Mouse (Mus musculus) myocyte (in vitro differentiated cells): Measurements from ENCODE around the gene Micu1. TPM values are rescaled to one million over a fixed set of nuclear protein-coding genes. Genes with fewer than 3 reads are reported as not detected.

ENCODE experiments used
- H3K27me3 ChIP-seq: one replicate; pipeline ENCODE4 v1.6.1; 2011; ENCODE audit not compliant: control insufficient read depth, insufficient read depth, insufficient read length
- H3K36me3 ChIP-seq: one replicate; pipeline ENCODE4 v1.6.1; 2011; ENCODE audit not compliant: control insufficient read depth, insufficient read depth
- H3K4me2 ChIP-seq: one replicate; pipeline ENCODE4 v1.6.1; 2011; ENCODE audit warnings: low read depth, control low read depth
- H3K4me3 ChIP-seq: one replicate; pipeline ENCODE4 v1.5.1; 2011; ENCODE audit warnings: mild to moderate bottlenecking, control low read depth, moderate library complexity
- H3K79me2 ChIP-seq: one replicate; pipeline ENCODE4 v1.6.1; 2011; ENCODE audit not compliant: control insufficient read depth, insufficient read depth
- H3ac ChIP-seq: one replicate; pipeline ENCODE4 v1.6.1; 2011; ENCODE audit not compliant: control insufficient read depth, insufficient read length
- CEBPB ChIP-seq: IDR thresholded peaks from 2 replicates; pipeline ENCODE4 v1.6.1; 2011; ENCODE audit warnings: mild to moderate bottlenecking, moderate library complexity; ENCODE audit not compliant: poor library complexity, insufficient read depth, severe bottlenecking
- E2F4 ChIP-seq: IDR thresholded peaks from one replicate; pipeline ENCODE4 v1.6.1; 2011; ENCODE audit warnings: mild to moderate bottlenecking, control low read depth, moderate library complexity; ENCODE audit not compliant: insufficient read depth
- MAX ChIP-seq: IDR thresholded peaks from one replicate; pipeline ENCODE4 v1.6.1; 2011; ENCODE audit warnings: low read depth, mild to moderate bottlenecking, control low read depth
- MYOD1 ChIP-seq, 3 experiments: IDR thresholded peaks; one replicate each; pipeline ENCODE4 v1.6.1; 2011; ENCODE audit warnings: control low read depth in 2 of 3, low read depth in 2 of 3, mild to moderate bottlenecking in 2 of 3, moderate library complexity in 1 of 3; ENCODE audit not compliant: insufficient read length in 2 of 3, control insufficient read depth in 1 of 3
- MYOG ChIP-seq, 3 experiments: IDR thresholded peaks; one replicate each; pipeline ENCODE4 v1.6.1; 2011; ENCODE audit warnings: control low read depth in 2 of 3, low read depth in 2 of 3, mild to moderate bottlenecking in 2 of 3; ENCODE audit not compliant: insufficient read length in 2 of 3, control insufficient read depth in 1 of 3, insufficient read depth in 1 of 3
- POLR2A ChIP-seq: IDR thresholded peaks from one replicate; pipeline ENCODE4 v1.6.1; 2011; ENCODE audit warnings: low read depth, mild to moderate bottlenecking, control low read depth, moderate library complexity; ENCODE audit not compliant: insufficient read length
- POLR2AphosphoS2 ChIP-seq: IDR thresholded peaks from one replicate; pipeline ENCODE4 v1.6.1; 2011; ENCODE audit warnings: low read depth, control low read depth; ENCODE audit not compliant: insufficient read length
- REST ChIP-seq: IDR thresholded peaks from one replicate; pipeline ENCODE4 v1.6.1; 2011; ENCODE audit warnings: mild to moderate bottlenecking, control low read depth, moderate library complexity; ENCODE audit not compliant: insufficient read depth, insufficient read length
- SRF ChIP-seq: IDR thresholded peaks from one replicate; pipeline ENCODE4 v1.6.1; 2011; ENCODE audit warnings: low read depth; ENCODE audit not compliant: control insufficient read depth, insufficient read length
- TCF12 ChIP-seq: IDR thresholded peaks from one replicate; pipeline ENCODE4 v1.6.1; 2011; ENCODE audit warnings: mild to moderate bottlenecking, control low read depth; ENCODE audit not compliant: poor library complexity, insufficient read depth, severe bottlenecking
- TCF3 ChIP-seq: IDR thresholded peaks from one replicate; pipeline ENCODE4 v1.6.1; 2011; ENCODE audit warnings: low read depth, control low read depth; ENCODE audit not compliant: insufficient read length
- USF1 ChIP-seq: IDR thresholded peaks from one replicate; pipeline ENCODE4 v1.6.1; 2011; ENCODE audit warnings: low read depth, mild to moderate bottlenecking, control low read depth, moderate library complexity
- polyA plus RNA-seq: library from polyadenylated mRNA; unstranded; fragments of >200 nt; fragmentation: generic; extraction: Trizol; gene quantifications from one replicate; pipeline ENCODE4 v1.2.1, GENCODE M21; 2012; ENCODE audit warnings: missing spikeins

Gene Micu1
- polyA plus RNA-seq = 264 TPM

GRCm38 (mm10) chr10:59702207-59703032 lies at the start of gene Micu1:
Gene Micu1, plus strand, starts transcription at chr10:59702477.
- H3K27me3 ChIP-seq = no peaks in the 10 kb centered on the region
- TF ChIP-seq CEBPB (no peak), E2F4 (peak; percentile 47), MAX (no peak), POLR2A (peak; percentile 90), MYOG (IDR thresholded peaks at IDR 0.05; ENCODE audit: control insufficient read depth in 1 of 3, insufficient read depth in 1 of 3, insufficient read length in 2 of 3, low read depth in 2 of 3) (peak in 1 of 3 experiments; percentile 4), REST (no peak), POLR2AphosphoS2 (peak; percentile 90), USF1 (peak; percentile 92)
- H3K4me3 ChIP-seq = peak within 1 kb of the TSS; percentile 62
- H3K79me2 ChIP-seq = peaks cover 45% of the 10 kb centered on the region
- H3K4me2 ChIP-seq = peak within 1 kb of the TSS; percentile 76
- H3K36me3 ChIP-seq = no peaks in the 10 kb centered on the region
- H3ac ChIP-seq = peak within 1 kb of the TSS; percentile 48

DNA sequence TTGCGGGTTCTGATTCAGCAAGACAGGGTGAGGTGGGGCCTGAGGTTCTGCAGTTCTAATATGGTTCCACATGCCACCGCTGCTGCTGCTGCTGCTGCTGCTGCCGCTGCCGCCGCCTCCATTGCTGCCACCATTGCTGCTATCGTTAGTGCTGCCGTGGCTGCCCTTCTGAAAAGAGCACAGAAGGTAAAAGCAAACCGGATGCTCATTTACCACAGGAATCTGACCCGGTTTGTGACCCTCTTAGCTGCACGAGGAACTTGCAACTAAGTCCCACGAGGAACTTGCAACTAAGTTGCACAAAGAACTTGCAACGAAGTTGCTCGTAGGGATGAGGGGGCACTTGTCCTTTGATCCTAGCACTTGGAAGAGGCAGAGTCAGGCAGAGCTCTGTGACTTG lies 45.5 kb upstream of the Micu1 start:
- Histone ChIP-seq H3K4me3 (no peak overlapping the region), H3K79me2 (no peaks in the 10 kb centered on the region), H3K36me3 (no peaks in the 10 kb centered on the region), H3ac (no peak overlapping the region), H3K4me2 (no peak overlapping the region), H3K27me3 (no peaks in the 10 kb centered on the region)
- TF ChIP-seq SRF (no peak), TCF3 (no peak), POLR2AphosphoS2 (no peak), MAX (no peak)

DNA sequence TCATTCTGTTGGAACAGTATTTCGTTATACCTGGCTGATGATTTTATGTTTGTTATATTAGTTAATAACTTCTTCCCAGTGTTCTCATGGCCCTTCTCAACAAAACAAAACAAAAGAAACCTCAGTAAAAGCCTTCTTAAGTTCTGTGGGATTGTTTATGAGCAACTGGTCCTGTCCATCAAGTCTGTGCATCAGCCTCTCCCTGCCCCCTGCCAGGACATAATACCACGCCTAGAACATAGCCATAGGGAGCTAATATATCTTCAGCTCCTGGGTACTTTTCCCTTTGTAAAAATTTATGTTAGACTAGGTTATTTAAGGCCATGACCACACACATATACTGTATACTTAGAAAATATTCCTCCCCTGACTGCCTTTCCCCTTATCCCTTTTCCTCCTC lies 37.5 kb upstream of the Micu1 start:
- no peaks in the 10 kb centered on the region for H3K36me3 ChIP-seq
- no peaks in the 10 kb centered on the region for H3K27me3 ChIP-seq
- H3ac ChIP-seq = no peak overlapping the region
- no peak overlapping the region for H3K4me3 ChIP-seq
- H3K4me2 ChIP-seq = peak overlapping the region; percentile 68
- no peaks in the 10 kb centered on the region for H3K79me2 ChIP-seq
- peak; percentile 57 for TF ChIP-seq TCF12
- TF ChIP-seq TCF3 = no peak
- TF ChIP-seq MYOD1 (IDR thresholded peaks at IDR 0.05; ENCODE audit: control insufficient read depth in 1 of 3, insufficient read length in 2 of 3, low read depth in 2 of 3) = peak; percentile 85 to 90 (median 85)

- no peak overlapping the region for H3K4me3 ChIP-seq
- H3K4me2 ChIP-seq = peak overlapping the region; percentile 68
- H3K79me2 ChIP-seq = no peaks in the 10 kb centered on the region
- H3ac ChIP-seq = no peak overlapping the region
- no peaks in the 10 kb centered on the region for H3K27me3 ChIP-seq
- TF ChIP-seq SRF (no peak), TCF3 (no peak), MYOG (IDR thresholded peaks at IDR 0.05; ENCODE audit: control insufficient read depth in 1 of 3, insufficient read depth in 1 of 3, insufficient read length in 2 of 3, low read depth in 2 of 3) (no peak), CEBPB (no peak), POLR2A (no peak), MAX (no peak), REST (no peak), POLR2AphosphoS2 (no peak), TCF12 (no peak), E2F4 (no peak), USF1 (no peak), MYOD1 (IDR thresholded peaks at IDR 0.05; ENCODE audit: control insufficient read depth in 1 of 3, insufficient read length in 2 of 3, low read depth in 2 of 3) (no peak)
- H3K36me3 ChIP-seq = no peaks in the 10 kb centered on the region
These were observed 36.6 kb upstream of the Micu1 start for GRCm38 (mm10) chr10:59665503-59666291.

DNA sequence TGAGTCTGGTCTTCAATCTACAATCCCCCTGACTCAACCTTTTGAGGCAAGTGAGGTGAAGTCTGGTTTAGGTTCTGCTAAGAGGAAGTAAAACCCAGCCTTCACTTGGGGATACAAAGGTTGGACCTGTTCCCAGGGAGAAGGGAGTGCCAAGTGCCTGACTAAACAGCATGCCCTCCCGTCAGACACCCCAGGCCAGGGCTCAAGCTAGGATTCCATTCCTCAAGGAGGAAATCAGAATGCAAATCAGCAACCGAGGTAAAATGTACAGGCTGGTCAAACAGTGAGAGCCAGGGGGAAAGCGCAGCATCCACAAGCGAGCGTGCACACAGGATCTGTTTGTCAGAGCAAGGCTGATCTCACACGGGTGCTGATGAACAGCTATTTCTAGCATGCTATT lies 34.9 kb upstream of the Micu1 start:
- no peaks in the 10 kb centered on the region for H3K79me2 ChIP-seq
- no peaks in the 10 kb centered on the region for H3K36me3 ChIP-seq
- no peak overlapping the region for H3ac ChIP-seq
- H3K27me3 ChIP-seq = no peaks in the 10 kb centered on the region
- no peak for TF ChIP-seq MAX
- TF ChIP-seq CEBPB = no peak
- H3K4me3 ChIP-seq = no peak overlapping the region
- peak overlapping the region; percentile 48 for H3K4me2 ChIP-seq
